Mouse (Mus musculus) gastrocnemius, postnatal 10 days (tissue): ENCODE measurements around the gene Abcd3. TPM values are rescaled to one million over a fixed set of nuclear protein-coding genes. Genes with fewer than 3 reads are reported as not detected.

Experiments
- DNase-seq: peaks from one replicate; pipeline ENCODE4 v3.0.0; 2021; ENCODE audit warnings: mixed read lengths
- total RNA-seq, 2 experiments: library from RNA; stranded (reverse); gene quantifications; 2 replicates each; pipeline ENCODE4 v1.2.3; 2021

Abcd3 gene
- total RNA-seq, 2 experiments from 2014 or later, result 29.5 to 34.8 TPM

DNA sequence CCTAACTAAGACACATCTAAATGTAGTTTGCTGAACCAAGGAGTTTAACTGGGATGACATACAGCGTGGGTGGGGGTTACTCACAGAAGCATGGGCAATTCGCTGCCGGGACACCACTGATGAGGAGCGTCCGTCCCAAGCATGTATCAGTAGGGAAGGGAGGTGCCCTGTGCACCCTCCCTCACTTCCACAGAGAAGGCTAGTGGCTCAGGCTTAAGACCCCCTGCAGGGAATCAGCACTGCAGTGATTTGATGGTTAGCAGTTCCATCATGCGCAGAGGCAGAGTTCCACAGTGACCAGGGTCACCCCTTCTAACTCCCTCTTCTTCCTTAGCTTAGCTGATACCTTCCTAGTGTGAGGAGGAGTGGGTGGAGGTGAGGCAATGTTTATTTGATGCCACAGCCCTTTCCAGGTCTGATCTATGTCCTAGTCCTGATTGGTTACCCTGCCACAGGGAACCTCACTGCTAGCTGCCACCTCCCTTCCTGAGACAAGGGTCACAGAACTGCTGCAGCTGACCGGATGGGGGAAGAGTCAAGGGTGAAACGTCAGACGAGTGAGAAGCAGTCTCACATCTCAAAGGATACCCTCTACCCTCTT, 76.3 kb downstream of the Abcd3 start:
- DNase-seq, result no peak

DNA sequence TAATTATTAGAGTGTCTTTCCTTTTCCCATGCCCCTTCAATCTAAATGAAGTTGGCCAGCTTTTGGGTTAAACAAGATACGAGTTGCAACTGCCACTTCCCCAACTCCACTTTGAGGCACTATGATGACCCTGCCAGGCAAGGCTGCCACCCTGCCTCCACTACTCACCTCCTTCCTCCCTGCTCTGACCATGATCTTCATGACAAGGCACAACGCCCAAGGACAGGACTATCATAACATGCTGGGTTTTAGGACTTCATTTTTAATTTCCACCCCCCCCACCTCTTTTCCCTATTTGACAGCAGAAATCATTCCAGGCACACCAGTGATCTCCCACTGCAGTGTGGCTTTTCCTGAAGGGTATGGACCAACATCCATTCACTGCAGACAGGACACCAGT, 77.2 kb downstream of the Abcd3 start:
- no peak for DNase-seq

DNA sequence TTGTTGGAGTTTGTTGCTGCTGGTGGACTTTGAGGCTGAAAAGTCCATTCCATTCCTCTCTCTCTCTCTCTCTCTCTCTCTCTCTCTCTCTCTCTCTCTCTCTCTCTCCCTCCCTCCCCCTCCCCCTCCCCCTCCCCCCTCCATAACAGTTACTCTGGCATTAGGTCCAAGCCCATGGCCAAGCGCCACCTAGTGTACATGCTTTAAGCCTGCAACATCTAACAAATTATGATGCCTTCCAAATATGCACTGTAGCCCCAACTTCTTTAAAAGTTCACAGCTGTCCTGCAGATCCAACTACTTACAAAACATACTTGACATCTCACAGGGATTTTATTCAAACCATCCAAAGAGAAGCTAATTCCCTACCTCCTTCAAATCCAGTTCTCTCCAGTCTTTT, 77.6 kb downstream of the Abcd3 start:
- peak; percentile 67 for DNase-seq

DNA sequence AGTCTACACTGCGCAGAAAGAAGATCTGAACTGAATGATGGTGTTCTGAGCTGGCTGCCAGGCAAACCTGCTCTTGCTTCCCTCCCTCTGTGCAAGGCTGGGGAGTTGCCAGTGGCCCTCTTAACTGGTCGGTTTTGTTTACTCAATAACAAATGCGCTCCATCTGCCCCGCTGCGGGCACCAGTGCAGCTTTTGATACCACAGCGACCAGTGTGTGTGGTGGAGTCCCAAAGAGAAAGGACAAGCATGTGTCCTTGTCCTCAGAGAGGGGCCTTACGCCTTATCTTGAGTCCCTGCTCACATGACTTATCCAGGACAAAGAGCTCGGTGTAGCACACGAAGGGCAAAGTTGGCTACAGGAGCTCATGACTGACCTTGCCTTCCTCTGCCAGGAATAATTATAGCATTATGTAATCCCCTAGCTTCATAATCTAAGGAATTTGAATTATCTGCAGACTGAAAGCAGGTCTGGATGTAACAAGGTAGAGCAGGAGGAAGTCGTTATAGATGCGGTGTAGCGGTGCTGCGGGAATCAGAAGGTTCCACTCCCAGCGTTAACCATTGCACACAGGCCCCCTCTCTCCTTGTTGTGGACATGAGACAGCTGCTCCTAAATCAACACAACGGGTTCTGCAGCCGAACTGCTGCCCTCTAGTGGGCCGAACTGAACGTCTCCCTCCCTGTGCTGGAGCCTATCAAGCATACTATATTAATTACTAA, 78.9 kb downstream of the Abcd3 start:
- DNase-seq, result peak; percentile 83

DNA sequence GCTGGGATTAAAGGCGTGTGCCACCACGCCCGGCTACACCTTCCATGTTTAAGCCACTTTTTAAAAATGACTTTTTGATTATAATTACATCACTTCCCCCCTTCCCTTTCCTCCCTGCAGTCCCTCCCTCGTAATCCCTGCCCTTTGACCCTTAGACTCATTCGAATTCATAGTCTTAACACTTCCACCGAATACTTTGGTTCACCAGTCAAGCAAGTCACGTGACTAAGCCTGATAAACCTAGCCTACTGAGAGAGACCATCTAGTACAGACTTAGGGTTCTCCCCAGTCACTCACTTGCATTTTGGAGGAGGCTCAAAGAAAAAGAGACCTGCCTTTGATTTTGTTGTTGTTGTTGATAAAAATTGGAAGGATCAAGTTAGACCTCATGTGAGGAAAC, 79.6 kb downstream of the Abcd3 start:
- DNase-seq, result no peak

DNA sequence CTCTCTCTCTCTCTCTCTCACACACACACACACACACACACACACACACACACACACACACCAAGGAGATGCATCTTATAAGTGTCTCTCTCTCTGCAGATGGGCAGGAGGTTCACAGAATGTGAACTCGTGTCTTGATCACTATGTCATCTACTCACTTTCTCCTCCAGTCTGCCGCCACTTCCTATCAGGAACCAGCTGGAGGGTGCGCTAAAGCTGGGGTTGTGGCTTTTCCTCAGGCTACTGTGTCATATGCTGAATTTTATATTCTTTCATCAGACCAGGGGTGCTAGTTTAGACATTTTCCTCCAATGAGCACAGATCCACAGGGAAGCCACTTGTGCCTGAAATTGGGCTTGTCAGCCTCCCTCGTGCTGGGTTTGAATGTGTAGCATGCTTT, 85.4 kb downstream of the Abcd3 start:
- DNase-seq, result no peak

DNA sequence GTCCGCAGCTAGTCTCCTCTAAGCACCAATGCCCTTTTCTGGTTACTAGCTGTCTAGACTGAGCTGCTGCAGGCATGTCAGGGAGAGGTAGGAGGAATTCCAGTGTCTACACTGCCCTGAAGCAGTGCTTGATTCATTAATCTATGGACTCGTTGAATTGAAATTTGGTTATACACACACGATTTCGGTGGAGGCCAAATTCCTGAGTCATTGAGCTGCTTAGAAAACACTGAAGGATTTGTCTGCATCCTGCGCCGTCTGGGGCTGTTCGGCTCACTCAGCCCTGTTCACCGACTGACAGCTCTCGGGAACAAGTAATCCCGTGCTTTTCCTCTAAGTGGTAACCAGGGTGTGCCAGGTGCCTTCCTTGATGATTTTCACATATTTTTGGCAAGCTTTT, 89.5 kb downstream of the Abcd3 start:
- no peak for DNase-seq

DNA sequence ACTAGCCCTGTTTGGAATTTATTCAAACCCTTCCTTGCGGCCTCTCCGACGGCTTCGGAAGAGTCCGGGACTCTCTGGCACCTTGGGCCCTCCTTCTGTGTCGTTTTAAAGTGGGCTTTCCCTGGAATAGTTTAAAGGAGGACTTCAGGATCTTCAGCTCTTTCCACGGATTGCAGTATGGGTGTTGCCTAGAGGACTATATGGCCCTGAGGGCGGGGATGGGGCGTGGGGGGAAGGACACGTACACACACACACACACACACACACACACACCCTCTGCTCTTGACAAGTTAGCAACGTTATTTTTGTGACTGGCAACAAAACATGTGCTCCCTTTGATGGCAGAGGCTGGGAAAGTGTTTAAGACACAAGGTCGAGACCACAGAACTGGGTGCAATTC, 90.5 kb downstream of the Abcd3 start:
- no peak for DNase-seq

DNA sequence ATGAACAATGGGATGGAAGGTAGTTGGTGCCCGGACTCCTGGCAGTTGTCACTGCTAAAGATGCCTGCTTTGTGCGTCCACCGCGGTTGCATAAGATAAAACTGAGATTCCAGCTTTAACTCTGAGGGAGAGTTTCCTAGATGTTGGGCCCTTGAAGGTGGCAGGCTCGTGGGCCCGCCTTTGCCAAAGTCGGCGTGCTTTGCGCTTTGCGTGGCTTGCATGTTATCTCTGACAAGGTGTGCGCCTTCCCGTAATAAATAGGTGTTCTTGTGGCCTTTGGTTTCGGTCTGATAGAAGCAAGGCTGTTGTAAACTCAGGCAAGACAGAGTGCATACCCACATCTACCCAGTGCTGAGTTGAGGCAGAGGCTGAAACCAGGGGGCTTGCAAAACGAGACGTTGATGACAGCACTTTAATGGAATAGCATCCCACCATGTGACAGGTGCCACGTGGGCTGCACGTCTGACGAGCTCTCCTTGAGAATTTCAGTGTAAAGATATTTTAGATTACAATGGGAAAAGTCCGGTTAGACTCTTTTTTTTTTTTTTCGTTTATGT, 91.1 kb downstream of the Abcd3 start:
- no peak for DNase-seq

DNA sequence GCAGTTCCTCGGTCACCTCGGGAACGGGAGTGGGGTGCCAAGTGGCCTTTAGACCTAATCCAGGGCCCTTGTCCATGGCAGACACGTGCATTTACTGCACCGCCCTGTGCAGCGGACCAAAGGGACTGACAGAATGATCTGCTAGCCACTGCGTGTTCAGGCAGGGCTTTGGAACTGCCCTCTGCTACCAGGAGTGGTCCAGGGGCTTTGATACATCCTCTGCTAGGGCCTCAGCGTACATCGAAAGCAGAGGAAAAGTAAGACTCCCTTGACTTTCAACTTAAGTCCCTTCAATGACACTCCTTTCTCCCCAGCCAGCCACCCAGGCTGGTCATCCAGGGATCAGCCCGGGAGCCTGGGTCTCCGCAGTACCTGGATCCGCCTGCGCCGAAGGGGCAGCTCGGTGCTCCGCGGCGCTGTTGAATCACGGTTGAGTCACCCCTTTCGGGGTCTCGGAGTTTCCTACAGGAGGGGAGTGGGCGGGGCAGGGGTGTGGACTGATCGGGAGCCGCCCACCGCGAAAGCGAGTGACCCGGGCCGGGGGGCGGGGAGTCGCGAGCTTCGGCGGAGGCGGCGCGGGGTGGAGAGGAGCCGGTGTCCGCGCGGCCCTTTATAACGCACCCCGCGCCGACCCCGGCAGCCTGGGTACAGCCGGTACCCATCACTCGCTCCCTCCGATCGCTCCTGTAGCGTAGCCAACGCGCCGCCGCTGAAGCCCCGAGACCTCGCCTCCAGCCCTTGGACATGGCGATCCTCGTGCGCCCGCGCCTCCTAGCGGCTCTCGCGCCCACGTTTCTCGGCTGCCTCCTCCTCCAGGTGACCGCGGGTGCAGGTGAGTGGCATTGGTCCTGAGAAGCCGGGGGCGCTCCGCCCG, 91.9 kb downstream of the Abcd3 start, which contains the start of gene F3:
F3 (plus strand) TSS at position 567 of the 874 bp plus-strand sequence.
- peak; percentile 77 for DNase-seq

GRCm38 (mm10) chr3:121721691-121722070, 93.4 kb downstream of the Abcd3 start:
- DNase-seq, result no peak

GRCm38 (mm10) chr3:121720801-121721690, 94.1 kb downstream of the Abcd3 start:
- DNase-seq, result no peak

DNA sequence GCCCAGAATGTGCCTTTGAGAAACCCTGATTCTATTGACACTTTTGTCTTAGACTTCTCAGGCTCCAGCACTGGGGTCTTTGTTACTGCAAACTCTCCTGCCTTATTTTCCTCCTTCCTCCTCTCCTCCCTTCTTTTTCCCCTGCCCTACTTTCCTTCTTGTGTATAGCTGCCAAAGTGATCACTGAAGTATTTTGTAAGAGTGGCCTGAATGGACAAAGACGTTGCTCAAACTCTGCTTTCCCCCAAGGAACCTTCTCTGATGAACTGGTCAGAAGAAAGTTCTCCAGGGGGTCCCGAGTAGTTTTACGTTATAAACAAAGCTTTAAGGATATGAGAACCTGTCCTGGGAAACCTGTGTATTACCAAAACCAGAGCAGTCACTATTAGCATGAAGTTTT, 95.4 kb downstream of the Abcd3 start:
- DNase-seq, result no peak

DNA sequence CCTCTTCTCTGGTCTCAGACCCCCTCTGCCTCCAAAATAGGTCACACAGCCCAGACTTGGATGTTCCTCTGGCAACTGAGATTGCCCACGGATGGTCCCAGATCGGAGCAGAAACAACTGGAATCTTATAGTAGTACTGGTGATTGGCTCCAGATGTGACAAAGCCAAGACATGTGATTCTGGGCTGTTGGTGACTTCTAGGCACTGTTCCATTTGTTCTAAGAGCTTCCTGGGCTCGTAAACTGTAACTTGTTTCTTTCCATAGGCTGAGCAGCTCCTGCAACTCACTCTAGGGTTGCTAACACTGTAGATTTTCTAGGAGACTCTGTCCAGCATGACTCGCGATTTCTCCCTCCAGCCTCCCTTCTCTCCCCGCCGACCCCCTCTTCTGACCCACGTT, 96.4 kb downstream of the Abcd3 start:
- no peak for DNase-seq

GRCm38 (mm10) chr3:121716480-121716879, 98.6 kb downstream of the Abcd3 start:
- DNase-seq, result no peak

GRCm38 (mm10) chr3:121715741-121716459, 99.2 kb downstream of the Abcd3 start:
- DNase-seq, result no peak

DNA sequence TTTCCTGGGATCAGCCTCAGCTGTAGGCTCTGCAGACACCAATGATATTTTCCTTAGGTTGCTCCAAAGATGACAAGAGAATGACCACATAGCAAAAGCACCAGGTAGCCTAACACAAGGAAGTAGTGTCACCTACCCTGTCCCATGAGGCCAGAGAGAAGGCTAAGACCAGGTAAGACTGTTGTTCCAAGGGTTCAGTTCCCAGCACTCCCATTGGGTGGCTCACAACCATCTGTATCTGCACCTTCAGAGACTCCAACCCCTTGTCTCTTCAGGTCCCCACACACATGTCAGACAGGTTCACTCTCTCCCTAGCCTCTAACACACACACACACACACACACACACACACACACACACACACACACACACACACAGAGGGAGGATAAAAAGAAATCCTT, 99.8 kb downstream of the Abcd3 start:
- no peak for DNase-seq

DNA sequence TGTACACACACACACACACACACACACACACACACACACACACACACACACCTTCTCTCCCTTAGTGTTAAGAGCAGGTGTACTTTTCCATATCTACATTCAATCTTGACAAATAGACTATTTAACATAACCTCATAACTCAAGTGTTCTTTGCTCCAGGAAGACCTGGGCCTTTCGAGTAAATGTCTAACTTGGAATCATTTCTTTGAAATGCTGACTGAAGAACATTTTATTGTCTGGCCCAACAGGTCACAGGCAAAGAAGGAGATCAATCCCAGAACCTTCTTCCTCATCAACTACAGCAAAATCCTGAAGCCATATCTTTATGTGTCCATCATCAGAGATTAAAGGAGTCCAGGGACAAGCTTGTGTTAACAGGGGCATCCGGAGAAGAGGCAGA, 100.6 kb downstream of the Abcd3 start:
- DNase-seq, result no peak

DNA sequence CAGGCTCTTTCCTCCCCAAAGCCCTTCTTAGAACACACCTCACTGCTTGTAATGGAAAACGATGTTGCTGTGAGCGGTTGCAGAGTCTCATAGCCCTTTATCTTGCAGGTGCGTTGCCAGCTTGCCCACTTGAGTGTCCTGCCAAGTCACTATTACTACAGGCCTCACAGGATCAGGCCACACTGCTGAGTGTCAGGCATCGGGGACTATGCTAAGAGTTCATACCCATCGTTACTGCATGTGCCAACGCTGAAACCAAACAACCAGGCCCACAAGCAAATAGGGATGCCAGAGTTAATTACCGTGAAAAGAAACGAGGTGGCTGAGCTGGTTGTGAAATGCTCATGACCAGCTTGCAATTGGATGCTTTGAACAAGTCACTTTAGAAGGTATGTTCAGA, 101.3 kb downstream of the Abcd3 start:
- DNase-seq, result no peak

DNA sequence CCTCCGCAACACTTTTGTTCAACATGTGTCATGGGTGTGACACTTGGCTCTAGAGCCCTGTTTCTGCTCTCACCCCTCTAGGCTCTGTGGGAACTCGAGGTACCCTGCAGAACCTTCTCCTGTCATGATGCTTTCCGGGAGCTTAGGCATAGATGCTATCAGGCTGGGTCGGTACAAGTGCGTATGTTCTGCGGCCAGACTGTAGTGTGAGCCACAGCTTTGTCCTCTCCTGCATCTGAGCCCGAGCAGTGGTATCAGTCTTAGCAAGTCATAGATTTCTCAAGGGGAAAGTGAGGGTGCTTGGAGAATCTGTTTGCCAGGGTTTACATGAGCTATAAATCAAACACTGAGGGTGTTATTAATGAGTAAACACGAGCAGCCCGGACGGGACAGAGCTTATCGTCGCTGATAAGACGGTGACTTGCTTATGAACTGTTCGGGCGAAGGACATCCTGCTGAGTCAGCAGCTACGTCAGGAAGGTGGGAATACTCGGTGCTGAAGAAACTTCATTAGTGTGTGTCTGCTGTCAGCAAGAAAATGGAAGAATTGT, 101.9 kb downstream of the Abcd3 start:
- DNase-seq, result no peak

- no peak for DNase-seq
These were observed 102.9 kb downstream of the Abcd3 start for GRCm38 (mm10) chr3:121712222-121712621.
